Mouse (Mus musculus) midbrain, embryonic 13.5 days (tissue): ENCODE results near the gene Hecw1. TPM values are rescaled to one million over a fixed set of nuclear protein-coding genes. Genes with fewer than 3 reads are reported as not detected.

Source experiments
- ATAC-seq: fragments of 200-750 bp; cut with Nextera tagmentation; 2 replicates; pipeline ENCODE4 v1.8.0; 2017; ENCODE audit warnings: mild to moderate bottlenecking, moderate TSS enrichment, moderate library complexity
- H3K27ac ChIP-seq: fragments of 300-500 bp; sonication (generic); 2 replicates; pipeline ENCODE4 v1.5.1; 2015; ENCODE audit warnings: inconsistent platforms, mild to moderate bottlenecking, moderate library complexity
- H3K27me3 ChIP-seq: fragments of 300-500 bp; sonication (generic); 2 replicates; pipeline ENCODE4 v1.6.1; 2015; ENCODE audit warnings: mild to moderate bottlenecking, inconsistent platforms
- H3K36me3 ChIP-seq: fragments of 300-500 bp; sonication (generic); 2 replicates; pipeline ENCODE4 v1.6.1; 2015; ENCODE audit warnings: mild to moderate bottlenecking, inconsistent platforms
- H3K4me1 ChIP-seq: fragments of 300-500 bp; sonication (generic); replicated peaks from 2 replicates; pipeline ENCODE4 v1.6.1; 2015; ENCODE audit warnings: inconsistent platforms
- H3K4me2 ChIP-seq: fragments of 300-500 bp; sonication (generic); replicated peaks from 2 replicates; pipeline ENCODE4 v1.6.1; 2015; ENCODE audit warnings: moderate library complexity, mild to moderate bottlenecking, inconsistent platforms
- H3K4me3 ChIP-seq: fragments of 300-500 bp; sonication (generic); replicated peaks from 2 replicates; pipeline ENCODE4 v1.5.1; 2015; ENCODE audit warnings: mild to moderate bottlenecking, inconsistent platforms
- H3K9ac ChIP-seq: fragments of 300-500 bp; sonication (generic); replicated peaks from 2 replicates; pipeline ENCODE4 v1.6.1; 2015; ENCODE audit warnings: mild to moderate bottlenecking, inconsistent platforms
- H3K9me3 ChIP-seq: fragments of 300-500 bp; sonication (generic); 2 replicates; pipeline ENCODE4 v1.6.1; 2016; ENCODE audit warnings: mild to moderate bottlenecking, inconsistent platforms
- WGBS: fragments of 180-500 bp; shearing (Covaris S2); methylation state at CpG from one replicate; pipeline ENCODE4 v1.1.7; 2015; 5-methylcytosine and 5-hydroxymethylcytosine counted together
- polyA plus RNA-seq: library from polyadenylated mRNA; unstranded; fragments of >200 nt; fragmentation: Nextera tagmentation; extraction: Ambion mirVana; gene quantifications from 2 replicates; pipeline ENCODE4 v1.2.1, GENCODE M21; 2015

Gene Hecw1
- 32.5 and 34.4 TPM in 2 replicates for polyA plus RNA-seq

DNA sequence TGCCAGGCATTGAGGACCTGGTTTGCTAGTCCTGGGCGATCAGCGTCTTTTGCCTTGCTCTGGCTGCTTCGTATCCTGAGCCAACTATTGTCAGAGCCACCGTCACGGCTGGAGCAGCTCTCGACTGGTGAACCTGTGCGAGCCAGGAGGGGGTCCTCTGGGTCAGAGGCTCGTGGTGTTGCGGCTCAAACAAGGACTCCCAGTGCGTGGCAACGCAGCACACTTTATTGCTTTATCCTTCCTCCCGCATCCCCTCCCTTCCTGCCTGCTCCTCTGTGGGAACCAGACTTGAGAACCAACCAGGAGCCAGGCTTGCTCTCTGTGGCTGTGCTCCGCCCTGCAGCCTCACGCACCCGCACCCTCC lies at the start of gene Hecw1:
Hecw1 (minus strand) TSS at position 323 of the 364 bp plus-strand sequence.
- H3K9ac ChIP-seq = peak within 1 kb of the TSS; percentile 85
- H3K4me1 ChIP-seq = peaks cover 23% of the 10 kb centered on the region
- 0% methylated on average over 15 of the region's 15 CpGs for WGBS
- H3K27ac ChIP-seq = peak within 1 kb of the TSS; percentile 93
- peaks cover 6% of the 10 kb centered on the region; the same call in 1 of the 2 replicates for H3K27me3 ChIP-seq
- H3K4me3 ChIP-seq = peak within 1 kb of the TSS; percentile 72
- peak within 1 kb of the TSS; percentile 70 for H3K4me2 ChIP-seq
- H3K9me3 ChIP-seq = no peaks in the 10 kb centered on the region
- peak; percentile 91 for ATAC-seq
- H3K36me3 ChIP-seq = no peaks in the 10 kb centered on the region

DNA sequence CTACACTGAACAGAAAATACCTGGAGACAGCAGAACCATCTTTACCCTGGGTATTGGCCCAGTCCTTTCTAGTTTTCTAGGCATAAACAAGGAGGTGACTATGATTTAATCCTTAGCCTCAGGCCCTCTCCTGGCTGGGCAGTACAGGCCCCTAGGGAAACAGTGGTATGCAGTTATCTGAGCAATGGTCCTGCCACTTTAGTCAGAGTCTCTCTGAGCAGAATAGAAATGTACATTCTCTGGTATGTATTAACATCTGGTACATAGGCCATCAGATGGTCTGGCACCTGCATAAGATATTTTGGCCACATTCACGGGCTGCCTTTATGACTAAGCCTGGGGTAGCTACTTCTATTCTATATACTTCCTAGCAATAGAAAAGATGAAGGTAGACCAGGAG lies 38.3 kb upstream of the Hecw1 start:
- Histone ChIP-seq H3K4me3 (no peak overlapping the region), H3K4me1 (no peaks in the 10 kb centered on the region), H3K9ac (no peak overlapping the region), H3K9me3 (no peaks in the 10 kb centered on the region), H3K27ac (no peak overlapping the region), H3K27me3 (no peaks in the 10 kb centered on the region), H3K36me3 (no peaks in the 10 kb centered on the region), H3K4me2 (no peak overlapping the region)
- WGBS = 83% methylated on average over 1 of the region's 1 CpGs
- ATAC-seq = no peak

DNA sequence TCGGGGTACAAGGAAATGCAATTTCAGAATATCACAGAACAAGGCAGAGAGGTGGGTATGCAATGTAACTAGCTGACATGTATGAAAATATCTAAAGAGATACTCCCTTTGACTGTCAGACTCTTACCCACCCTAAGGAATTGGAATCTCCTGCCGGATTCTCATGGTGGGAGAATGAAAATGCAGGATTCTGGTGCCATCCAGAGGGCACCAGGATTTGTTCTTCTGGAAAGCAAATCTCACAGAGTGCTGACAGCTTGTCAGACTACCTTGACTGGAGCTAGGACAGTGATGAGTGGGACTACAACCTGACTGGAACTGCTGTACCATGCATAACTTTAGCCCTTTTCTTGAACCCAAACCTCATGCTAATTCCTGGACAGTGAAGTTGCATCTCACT lies 29.6 kb upstream of the Hecw1 start:
- H3K27me3 ChIP-seq = no peaks in the 10 kb centered on the region
- no peak overlapping the region for H3K4me2 ChIP-seq
- no peak overlapping the region for H3K27ac ChIP-seq
- no peak overlapping the region for H3K9ac ChIP-seq
- H3K9me3 ChIP-seq = no peaks in the 10 kb centered on the region
- H3K4me1 ChIP-seq = no peaks in the 10 kb centered on the region
- 77% methylated on average over 2 of the region's 2 CpGs for WGBS
- no peak for ATAC-seq
- H3K4me3 ChIP-seq = no peak overlapping the region
- no peaks in the 10 kb centered on the region for H3K36me3 ChIP-seq

DNA sequence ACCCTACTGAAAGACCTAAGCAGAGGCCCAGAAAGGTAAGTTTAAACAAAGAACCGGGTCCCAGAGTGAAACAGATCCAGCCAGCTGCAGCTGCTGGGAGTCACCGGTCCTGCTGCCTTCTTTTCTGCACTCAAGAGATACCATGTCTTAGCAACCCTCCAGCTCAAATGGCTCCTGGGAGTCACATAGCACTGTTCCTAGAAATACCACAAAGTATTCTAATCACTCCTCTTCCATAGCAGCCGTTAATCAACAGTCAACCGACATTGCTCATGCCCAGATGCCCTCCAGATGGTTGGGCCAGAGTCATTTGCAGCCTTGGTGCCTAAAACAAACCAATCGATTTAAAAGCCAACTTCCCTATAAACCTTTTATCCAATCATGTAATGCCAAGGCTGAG lies 19.8 kb upstream of the Hecw1 start:
- H3K4me2 ChIP-seq = no peak overlapping the region
- no peak overlapping the region for H3K27ac ChIP-seq
- 92% methylated on average over 5 of the region's 5 CpGs for WGBS
- H3K27me3 ChIP-seq = no peaks in the 10 kb centered on the region
- no peak overlapping the region for H3K4me3 ChIP-seq
- no peaks in the 10 kb centered on the region for H3K4me1 ChIP-seq
- no peaks in the 10 kb centered on the region for H3K9me3 ChIP-seq
- H3K9ac ChIP-seq = no peak overlapping the region
- no peak for ATAC-seq
- no peaks in the 10 kb centered on the region for H3K36me3 ChIP-seq

DNA sequence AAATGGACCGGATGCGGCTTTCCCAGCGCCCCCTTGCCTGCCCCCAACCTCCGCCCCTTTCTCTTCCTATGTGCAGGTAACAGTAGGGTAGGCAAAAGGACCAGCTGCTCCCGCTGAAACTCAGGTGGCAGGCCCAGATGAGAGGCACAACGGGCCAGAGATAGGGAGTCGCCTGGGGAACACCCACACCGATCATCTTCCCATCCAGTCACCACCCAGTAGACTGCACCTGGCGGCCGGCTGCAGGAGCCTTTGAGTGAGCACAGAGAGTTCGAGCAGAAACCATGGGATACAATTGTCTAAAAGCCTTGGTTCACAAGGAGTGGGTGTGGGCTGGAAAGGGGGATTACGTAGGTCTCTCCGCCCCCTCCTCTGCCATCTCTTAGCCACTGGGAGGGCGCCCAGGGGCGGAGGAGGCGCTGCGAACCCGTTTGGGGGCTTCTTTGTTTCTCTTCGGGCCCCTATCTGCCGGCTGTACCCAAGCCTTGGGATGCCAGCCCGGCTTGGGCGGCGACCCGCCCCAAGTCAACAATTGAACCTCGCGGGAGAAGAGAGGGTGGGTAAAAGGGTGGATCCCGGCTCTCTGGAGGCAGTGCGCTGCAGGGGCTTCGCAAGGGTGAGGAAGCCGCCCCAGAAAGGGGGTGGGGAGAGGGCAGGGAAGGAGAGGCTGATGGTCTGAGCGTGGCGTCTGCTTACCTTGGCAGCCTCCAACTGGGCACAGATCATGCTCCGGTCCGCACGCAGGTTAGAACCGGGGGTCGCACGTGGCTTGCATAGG lies 711 bp downstream of the Hecw1 start:
- WGBS = under 1% methylated on average over 38 of the region's 38 CpGs
- Histone ChIP-seq H3K9ac (peak overlapping the region; percentile 85), H3K9me3 (no peaks in the 10 kb centered on the region), H3K4me1 (peaks cover 23% of the 10 kb centered on the region), H3K36me3 (no peaks in the 10 kb centered on the region), H3K4me2 (peak overlapping the region; percentile 70), H3K27ac (peak overlapping the region; percentile 93), H3K27me3 (peaks cover 6% of the 10 kb centered on the region; the same call in 1 of the 2 replicates), H3K4me3 (peak overlapping the region; percentile 72)
- ATAC-seq = peak; percentile 93

DNA sequence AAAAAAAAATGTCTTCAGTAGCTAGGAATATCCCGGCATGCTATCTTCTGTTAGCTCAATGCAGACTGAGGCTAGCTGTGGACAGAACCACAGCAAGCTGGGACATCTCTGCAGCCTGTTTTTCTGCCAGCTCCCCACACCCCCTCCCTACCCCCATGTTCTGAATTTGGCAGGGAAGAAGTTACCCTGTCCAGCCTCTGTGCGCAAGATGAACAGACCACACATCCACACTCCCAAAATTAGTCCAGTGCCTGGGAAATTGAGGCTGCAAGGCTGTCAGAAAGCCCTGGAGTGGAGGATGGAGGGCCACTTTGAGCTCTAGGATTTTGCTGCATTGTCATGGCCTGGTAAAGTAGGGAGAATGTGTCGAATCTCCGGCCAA lies 1.3 kb downstream of the Hecw1 start:
- H3K9ac ChIP-seq = peak overlapping the region; percentile 85
- peak overlapping the region; percentile 72 for H3K4me3 ChIP-seq
- 25% methylated on average over 4 of the region's 4 CpGs for WGBS
- no peak; the same call in 1 of the 2 replicates for ATAC-seq
- peak overlapping the region; percentile 93 for H3K27ac ChIP-seq
- H3K4me1 ChIP-seq = peaks cover 23% of the 10 kb centered on the region
- H3K4me2 ChIP-seq = peak overlapping the region; percentile 70
- H3K9me3 ChIP-seq = no peaks in the 10 kb centered on the region
- H3K36me3 ChIP-seq = no peaks in the 10 kb centered on the region
- H3K27me3 ChIP-seq = peaks cover 6% of the 10 kb centered on the region; the same call in 1 of the 2 replicates

DNA sequence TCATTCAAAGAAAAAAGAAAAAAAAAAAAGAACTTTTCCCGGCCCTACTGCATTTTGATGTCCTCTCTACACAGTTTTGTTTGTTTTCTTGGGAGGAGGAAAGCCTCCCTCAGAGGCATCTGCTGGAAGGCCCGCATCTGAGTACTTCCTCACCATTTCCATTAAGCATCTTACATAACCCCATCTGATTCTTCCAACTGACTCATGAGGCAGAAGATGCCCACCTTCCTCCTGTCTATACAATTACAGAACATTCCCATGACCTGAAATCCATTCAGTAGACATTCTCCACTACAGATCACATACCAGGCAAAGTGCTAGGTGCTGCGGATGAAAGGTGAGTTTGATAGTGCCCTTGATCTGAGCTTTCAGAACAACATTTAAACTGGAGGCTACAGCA lies 3.4 kb downstream of the Hecw1 start:
- 86% methylated on average over 3 of the region's 3 CpGs for WGBS
- Histone ChIP-seq H3K9ac (no peak overlapping the region), H3K4me2 (peak overlapping the region; percentile 70), H3K4me1 (peaks cover 23% of the 10 kb centered on the region), H3K36me3 (no peaks in the 10 kb centered on the region), H3K4me3 (peak overlapping the region; percentile 13), H3K27me3 (peaks cover 3% of the 10 kb centered on the region; the same call in 1 of the 2 replicates), H3K27ac (no peak overlapping the region), H3K9me3 (no peaks in the 10 kb centered on the region)
- no peak for ATAC-seq

DNA sequence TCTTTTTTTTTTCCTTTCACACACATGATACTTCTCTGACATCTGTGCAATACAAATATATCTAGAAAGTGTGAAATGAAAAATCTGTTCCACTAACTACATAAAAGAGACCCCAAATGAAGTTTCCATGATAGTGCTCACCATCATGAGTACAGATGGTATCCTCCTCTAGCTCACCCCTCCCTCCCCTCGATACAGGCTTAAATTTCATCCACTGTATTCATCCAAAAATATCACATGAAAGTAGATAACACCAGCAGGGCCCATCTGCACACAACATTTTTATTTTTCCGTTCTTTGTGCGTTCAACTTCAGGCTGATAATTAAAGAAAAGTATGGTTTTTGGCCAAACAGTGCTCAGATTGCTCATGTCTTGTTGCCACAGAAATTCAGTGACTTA lies 5.5 kb downstream of the Hecw1 start:
- H3K27ac ChIP-seq = no peak overlapping the region
- peaks cover 23% of the 10 kb centered on the region for H3K4me1 ChIP-seq
- H3K9ac ChIP-seq = no peak overlapping the region
- WGBS = 93% methylated on average over 3 of the region's 3 CpGs
- no peaks in the 10 kb centered on the region for H3K9me3 ChIP-seq
- no peaks in the 10 kb centered on the region for H3K27me3 ChIP-seq
- H3K4me2 ChIP-seq = no peak overlapping the region
- no peaks in the 10 kb centered on the region for H3K36me3 ChIP-seq
- no peak for ATAC-seq
- H3K4me3 ChIP-seq = no peak overlapping the region

DNA sequence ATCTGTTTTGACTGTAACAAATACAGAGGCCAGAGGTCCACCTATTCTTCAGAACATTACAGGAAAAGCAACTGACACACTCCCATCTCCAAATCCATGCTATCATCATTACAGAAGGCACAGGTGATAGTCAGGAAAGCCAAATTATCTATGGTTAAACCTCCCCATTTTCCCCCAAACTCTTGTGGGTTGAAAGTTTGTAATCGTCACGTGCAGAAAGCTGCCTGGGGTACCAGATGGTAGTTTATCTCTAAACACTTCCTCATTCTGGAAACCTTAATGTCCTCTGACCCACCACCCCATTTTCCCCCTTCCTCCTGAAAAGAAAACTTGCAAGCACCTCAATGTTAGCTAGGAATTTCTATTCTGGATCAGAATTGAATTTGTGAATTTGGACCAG lies 7.9 kb downstream of the Hecw1 start:
- no peak overlapping the region for H3K27ac ChIP-seq
- H3K36me3 ChIP-seq = no peaks in the 10 kb centered on the region
- no peak for ATAC-seq

DNA sequence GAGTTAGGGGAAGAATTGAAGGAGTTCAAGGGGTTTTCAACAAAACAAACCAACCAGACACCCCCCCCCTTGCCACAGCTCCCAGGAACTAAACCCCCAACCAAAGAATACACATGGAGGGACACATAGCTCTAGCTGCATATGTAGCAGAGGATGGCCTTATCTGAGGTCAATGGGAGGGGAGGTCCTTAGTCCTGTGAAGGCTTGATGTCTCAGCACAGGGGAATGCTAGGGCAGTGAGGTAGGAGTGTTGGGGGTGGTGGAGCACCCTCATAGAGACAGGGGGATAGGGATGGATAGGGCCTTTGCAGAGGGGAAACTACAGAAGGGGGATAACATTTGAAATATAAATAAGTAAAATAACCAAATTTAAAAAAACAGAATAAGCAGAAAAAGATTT lies 9.1 kb downstream of the Hecw1 start:
- no peak overlapping the region for H3K27ac ChIP-seq
- ATAC-seq = peak; percentile 65
- no peaks in the 10 kb centered on the region for H3K36me3 ChIP-seq
- H3K27me3 ChIP-seq = no peaks in the 10 kb centered on the region
- H3K4me1 ChIP-seq = no peaks in the 10 kb centered on the region
- H3K9me3 ChIP-seq = no peaks in the 10 kb centered on the region
- H3K4me3 ChIP-seq = no peak overlapping the region
- no peak overlapping the region for H3K9ac ChIP-seq
- no peak overlapping the region for H3K4me2 ChIP-seq

More for the DNA sequence above, 7.9 kb downstream of the Hecw1 start:
- Histone ChIP-seq H3K9ac (no peak overlapping the region), H3K4me3 (no peak overlapping the region), H3K9me3 (no peaks in the 10 kb centered on the region), H3K27me3 (no peaks in the 10 kb centered on the region), H3K4me2 (no peak overlapping the region), H3K4me1 (peaks cover 12% of the 10 kb centered on the region)
- WGBS = 88% methylated on average over 2 of the region's 2 CpGs

DNA sequence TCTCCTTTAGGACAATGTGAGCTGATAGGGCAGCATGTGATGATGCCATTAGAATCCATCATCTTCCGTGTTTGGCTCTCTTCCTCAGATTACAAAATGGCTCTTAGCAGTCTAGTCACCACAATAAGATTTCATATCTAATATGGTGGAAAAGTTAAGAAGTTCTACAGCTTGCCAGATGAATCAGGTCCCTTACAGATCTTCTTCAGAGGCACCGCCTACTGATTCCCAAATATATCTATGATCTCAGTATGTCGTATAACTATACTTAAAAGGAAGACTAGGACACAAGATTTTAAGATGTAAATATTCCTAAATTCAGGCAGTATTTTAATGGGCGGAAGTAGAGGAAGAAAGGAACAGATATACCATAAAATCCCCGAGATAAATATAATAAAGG lies 16.3 kb downstream of the Hecw1 start:
- Histone ChIP-seq H3K4me3 (no peak overlapping the region), H3K27me3 (no peaks in the 10 kb centered on the region), H3K36me3 (no peaks in the 10 kb centered on the region), H3K27ac (no peak overlapping the region), H3K9ac (no peak overlapping the region), H3K4me2 (no peak overlapping the region), H3K4me1 (no peaks in the 10 kb centered on the region), H3K9me3 (no peaks in the 10 kb centered on the region)
- WGBS = 89% methylated on average over 5 of the region's 5 CpGs
- no peak for ATAC-seq

DNA sequence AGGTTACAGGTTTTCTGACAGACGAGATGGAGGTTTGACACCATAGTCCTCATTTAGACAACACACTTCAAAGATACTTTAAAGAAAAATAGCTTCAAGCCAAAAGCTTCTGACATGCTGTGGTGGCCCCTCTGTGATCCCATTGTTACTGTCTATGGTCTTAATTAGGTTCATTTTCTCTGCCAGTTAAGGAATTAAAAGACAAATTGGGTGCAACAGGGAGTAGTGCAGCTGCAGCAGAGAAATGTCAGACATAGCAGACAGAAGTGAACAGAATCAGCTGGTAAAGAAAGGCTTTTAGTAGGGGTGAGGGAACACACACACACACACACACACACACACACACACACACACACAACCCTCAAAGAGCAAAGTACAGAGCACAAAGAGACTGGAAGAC lies 22.8 kb downstream of the Hecw1 start:
- Histone ChIP-seq H3K9ac (no peak overlapping the region), H3K9me3 (no peaks in the 10 kb centered on the region), H3K27me3 (no peaks in the 10 kb centered on the region), H3K27ac (no peak overlapping the region), H3K4me2 (no peak overlapping the region), H3K4me3 (no peak overlapping the region), H3K36me3 (no peaks in the 10 kb centered on the region), H3K4me1 (no peaks in the 10 kb centered on the region)
- 18% methylated on average over 1 of the region's 1 CpGs for WGBS
- ATAC-seq = no peak

DNA sequence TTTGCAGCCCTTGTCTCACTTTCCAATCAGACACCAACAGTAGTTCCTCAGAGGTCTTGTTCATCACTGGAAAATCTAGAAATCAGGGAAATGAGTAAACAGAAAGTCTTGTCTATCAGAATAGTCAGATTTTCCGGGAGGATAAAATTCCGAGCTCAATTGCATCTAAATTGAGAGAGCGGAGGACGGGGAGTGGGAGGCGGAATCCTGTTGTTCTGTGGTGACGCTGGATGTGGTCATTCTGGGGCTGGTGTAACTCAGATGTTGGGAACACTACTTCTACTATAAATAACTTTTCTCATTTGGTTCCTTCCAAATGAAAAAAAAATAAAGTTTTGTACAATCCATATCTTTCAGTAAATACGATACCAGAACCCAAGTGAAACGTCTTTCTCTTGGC lies 24.2 kb downstream of the Hecw1 start:
- no peak overlapping the region for H3K9ac ChIP-seq
- H3K27me3 ChIP-seq = no peaks in the 10 kb centered on the region
- 94% methylated on average over 8 of the region's 8 CpGs for WGBS
- no peak overlapping the region for H3K4me3 ChIP-seq
- H3K27ac ChIP-seq = no peak overlapping the region
- no peaks in the 10 kb centered on the region for H3K9me3 ChIP-seq
- H3K4me1 ChIP-seq = no peaks in the 10 kb centered on the region
- H3K36me3 ChIP-seq = no peaks in the 10 kb centered on the region
- ATAC-seq = no peak
- no peak overlapping the region for H3K4me2 ChIP-seq
